ENCODE assay signal across 20 mouse cellular contexts in genomic region chr4:137281273-137281672, GRCm38 (mm10). TPM values are rescaled to one million over a fixed set of nuclear protein-coding genes. Genes with fewer than 3 reads are reported as not detected.
"Had no signal": no experiment of that assay in that cellular context is flagged by ENCODE, and none has a peak within 500 bp of the region (broad histone marks: within the 10 kb centered on the region; RNA-seq: fewer than 3 reads in every experiment).

No protein-coding gene starts in this region.

- H3K9me3 ChIP-seq: midbrain, embryonic 10.5 days; midbrain, embryonic 12.5 days had no signal

- H3K27ac ChIP-seq: liver, embryonic 14.5 days; midbrain, embryonic 10.5 days; midbrain, embryonic 12.5 days had no signal

- H3K36me3 ChIP-seq: midbrain, embryonic 10.5 days; midbrain, embryonic 12.5 days had no signal

- H3K4me2 ChIP-seq: lung, embryonic 14.5 days; midbrain, embryonic 12.5 days had no signal

- DNase-seq: lung, adult 18-20 months; lung, embryonic 14.5 days; lung, postnatal 10 days; lung, postnatal 4 days; midbrain, embryonic 14.5 days; retina, postnatal 1 day; right cerebral cortex, adult 18-20 months; right cerebral cortex, postnatal 25 days; right cerebral cortex, postnatal 4 days; spleen, adult 18-20 months; thymus, adult 2 months; thymus, postnatal 25 days; thymus, postnatal 4 days had no signal

- ATAC-seq: midbrain, embryonic 16.5 days had no signal

- H3K4me3 ChIP-seq: midbrain, embryonic 10.5 days; midbrain, embryonic 12.5 days; myocyte had no signal

- H3K9ac ChIP-seq: liver, embryonic 14.5 days; lung, embryonic 14.5 days; midbrain, embryonic 12.5 days had no signal

RNA-seq across cellular contexts. Expression of gene Wnt4, which starts 4.0 kb away (rescaled TPM):
- total RNA-seq: megakaryocyte, adult 5-6 weeks; megakaryocyte-erythroid progenitor cell, adult 5-6 weeks had no signal
